Mouse (Mus musculus) embryonic facial prominence, embryonic 13.5 days (tissue): ENCODE measurements around the gene Phf1. TPM values are rescaled to one million over a fixed set of nuclear protein-coding genes. Genes with fewer than 3 reads are reported as not detected.

Source experiments
- ATAC-seq: fragments of 200-750 bp; cut with Nextera tagmentation; 2 replicates; pipeline ENCODE4 v1.8.0; 2017; ENCODE audit warnings: low read depth; ENCODE audit not compliant: insufficient number of reproducible peaks, insufficient read depth, low FRiP score, low TSS enrichment
- H3K27ac ChIP-seq: fragments of 300-500 bp; sonication (generic); 2 replicates; pipeline ENCODE4 v1.5.1; 2015; ENCODE audit warnings: moderate library complexity, mild to moderate bottlenecking, inconsistent platforms
- H3K27me3 ChIP-seq: fragments of 300-500 bp; sonication (generic); 2 replicates; pipeline ENCODE4 v1.6.1; 2015; ENCODE audit warnings: mild to moderate bottlenecking, inconsistent platforms
- H3K36me3 ChIP-seq: fragments of 300-500 bp; sonication (generic); 2 replicates; pipeline ENCODE4 v1.6.1; 2015; ENCODE audit warnings: mild to moderate bottlenecking, inconsistent platforms
- H3K4me1 ChIP-seq: fragments of 300-500 bp; sonication (generic); 2 replicates; pipeline ENCODE4 v1.6.1; 2015; ENCODE audit warnings: inconsistent platforms
- H3K4me2 ChIP-seq: fragments of 300-500 bp; sonication (generic); 2 replicates; pipeline ENCODE4 v1.6.1; 2015; ENCODE audit warnings: moderate library complexity, mild to moderate bottlenecking, inconsistent platforms
- H3K4me3 ChIP-seq: fragments of 300-500 bp; sonication (generic); 2 replicates; pipeline ENCODE4 v1.5.1; 2015; ENCODE audit warnings: mild to moderate bottlenecking, inconsistent platforms
- H3K9ac ChIP-seq: fragments of 300-500 bp; sonication (generic); 2 replicates; pipeline ENCODE4 v1.6.1; 2015; ENCODE audit warnings: mild to moderate bottlenecking, inconsistent platforms
- H3K9me3 ChIP-seq: fragments of 300-500 bp; sonication (generic); 2 replicates; pipeline ENCODE4 v1.6.1; 2016; ENCODE audit warnings: inconsistent platforms
- whole genome bisulfite sequencing: fragments of 180-500 bp; shearing (Covaris S2); methylation state at CpG from one replicate; pipeline ENCODE4 v1.1.7; 2015; ENCODE audit warnings: mixed read lengths; 5-methylcytosine and 5-hydroxymethylcytosine counted together
- polyA plus RNA-seq: library from polyadenylated mRNA; unstranded; fragments of >200 nt; fragmentation: Nextera tagmentation; extraction: Ambion mirVana; gene quantifications from 2 replicates; pipeline ENCODE4 v1.2.1, GENCODE M21; 2015

The Phf1 gene
- polyA plus RNA-seq, 1 experiment from 2014 or later: 15.4 TPM

DNA sequence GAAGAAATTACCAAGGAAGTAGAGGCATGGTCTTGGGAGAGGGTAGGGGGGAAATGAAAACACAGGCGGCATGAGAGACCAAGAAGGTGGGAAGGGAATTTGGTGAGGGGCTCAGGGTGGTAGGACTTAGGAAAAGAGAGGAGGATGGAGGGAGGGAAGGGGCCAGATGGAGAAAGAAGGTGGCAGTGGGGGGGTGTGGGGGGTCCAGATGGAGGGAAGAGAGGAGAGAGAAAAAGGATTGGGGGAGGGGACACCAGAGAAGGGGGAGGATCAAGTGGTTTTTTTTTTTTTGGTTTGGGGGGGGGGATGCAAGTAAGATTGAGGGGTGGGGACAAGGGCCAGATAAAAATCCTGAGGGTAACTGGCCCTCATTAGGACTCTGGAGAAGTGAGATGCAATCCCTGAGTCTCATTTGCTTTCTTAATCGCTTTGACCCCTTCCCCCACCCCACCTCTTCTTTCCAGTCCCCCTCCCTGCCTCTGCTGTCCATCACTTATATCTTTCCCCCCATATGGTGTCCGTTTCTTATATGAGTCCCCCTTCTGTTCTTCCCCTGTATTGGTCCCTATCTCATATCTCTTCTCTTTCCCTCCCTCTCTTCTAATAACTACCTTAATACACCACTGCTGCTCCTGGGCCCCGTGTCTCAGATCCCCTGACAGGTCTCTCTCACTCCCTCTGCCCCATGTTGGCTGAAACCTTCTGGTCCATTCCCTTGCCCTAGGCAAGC is 9.2 kb downstream of the Phf1 start:
- no peak for ATAC-seq
- Histone ChIP-seq H3K9me3 (no peaks in the 10 kb centered on the region), H3K27ac (peak overlapping the region; percentile 96), H3K36me3 (peaks cover 15% of the 10 kb centered on the region), H3K27me3 (no peaks in the 10 kb centered on the region), H3K9ac (peak overlapping the region; percentile 68), H3K4me2 (peak overlapping the region; percentile 98), H3K4me3 (peak overlapping the region; percentile 49), H3K4me1 (peaks cover 60% of the 10 kb centered on the region)
- WGBS: 8% methylated on average over 4 of the region's 4 CpGs

DNA sequence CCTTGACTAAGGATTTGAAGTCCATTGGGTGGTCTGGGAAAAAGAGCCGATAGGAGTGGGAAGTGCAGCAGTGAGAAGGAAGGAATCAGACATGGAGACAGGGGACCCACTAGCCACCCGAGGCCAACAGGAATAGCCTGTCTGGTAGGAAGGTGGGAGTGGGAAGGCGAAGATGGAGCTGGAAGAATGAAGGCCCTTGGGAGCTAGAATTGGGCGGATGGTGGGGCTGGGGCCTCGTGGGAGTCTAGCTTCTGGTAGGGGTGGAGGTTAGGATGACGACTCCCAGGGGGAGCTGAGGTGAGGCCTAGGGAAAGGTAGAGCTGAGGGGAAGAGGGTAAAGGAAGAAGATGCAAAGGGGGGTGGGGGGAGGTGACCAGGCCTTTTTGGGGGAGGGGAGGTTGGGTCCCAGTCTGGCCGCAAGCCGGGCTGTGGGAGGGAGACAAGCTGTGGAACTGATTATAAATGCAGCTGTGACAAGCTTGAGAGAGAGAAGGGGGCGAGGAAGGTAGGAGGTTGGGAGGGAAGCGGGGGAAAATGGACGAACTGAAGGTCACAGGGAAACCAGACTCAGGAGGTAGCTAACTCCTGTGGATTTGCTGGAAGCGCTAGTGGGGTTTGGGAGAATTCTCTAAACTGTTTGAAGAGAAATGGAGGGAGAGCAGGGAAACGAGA is 13.1 kb downstream of the Phf1 start:
- Histone ChIP-seq H3K36me3 (peaks cover 6% of the 10 kb centered on the region; the same call in 1 of the 2 replicates), H3K4me2 (peak overlapping the region; percentile 79), H3K4me3 (peak overlapping the region; percentile 49), H3K27me3 (no peaks in the 10 kb centered on the region), H3K27ac (peak overlapping the region; percentile 78), H3K4me1 (peaks cover 58% of the 10 kb centered on the region), H3K9me3 (no peaks in the 10 kb centered on the region), H3K9ac (peak overlapping the region; percentile 77)
- WGBS: 23% methylated on average over 13 of the region's 13 CpGs
- ATAC-seq: no peak

DNA sequence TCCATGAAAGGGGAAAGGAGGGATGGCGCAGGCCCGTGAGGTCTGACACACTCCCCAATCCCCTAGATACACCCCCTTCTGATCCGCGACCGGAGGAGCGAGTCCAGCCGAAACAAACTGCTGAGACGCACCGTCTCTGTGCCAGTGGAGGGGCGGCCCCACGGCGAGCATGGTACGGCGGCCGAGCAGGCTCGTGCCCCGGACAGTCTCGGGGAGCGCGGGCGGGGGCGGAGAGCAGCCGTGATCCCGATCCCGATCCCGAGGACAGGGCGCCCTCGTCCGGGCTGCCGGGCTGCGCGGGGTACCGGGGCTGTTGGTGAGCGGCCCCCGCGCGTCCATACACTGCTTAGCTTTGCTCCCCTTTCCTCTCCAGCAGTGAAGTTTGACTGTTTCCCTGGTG is 13.7 kb downstream of the Phf1 start:
- Histone ChIP-seq H3K4me1 (peaks cover 63% of the 10 kb centered on the region), H3K9me3 (no peaks in the 10 kb centered on the region), H3K36me3 (peaks cover 6% of the 10 kb centered on the region; the same call in 1 of the 2 replicates), H3K4me3 (peak overlapping the region; percentile 49), H3K9ac (peak overlapping the region; percentile 77), H3K4me2 (peak overlapping the region; percentile 79), H3K27ac (peak overlapping the region; percentile 78), H3K27me3 (no peaks in the 10 kb centered on the region)
- peak; percentile 37; the same call in 1 of the 2 replicates for ATAC-seq
- 2% methylated on average over 37 of the region's 37 CpGs for WGBS

DNA sequence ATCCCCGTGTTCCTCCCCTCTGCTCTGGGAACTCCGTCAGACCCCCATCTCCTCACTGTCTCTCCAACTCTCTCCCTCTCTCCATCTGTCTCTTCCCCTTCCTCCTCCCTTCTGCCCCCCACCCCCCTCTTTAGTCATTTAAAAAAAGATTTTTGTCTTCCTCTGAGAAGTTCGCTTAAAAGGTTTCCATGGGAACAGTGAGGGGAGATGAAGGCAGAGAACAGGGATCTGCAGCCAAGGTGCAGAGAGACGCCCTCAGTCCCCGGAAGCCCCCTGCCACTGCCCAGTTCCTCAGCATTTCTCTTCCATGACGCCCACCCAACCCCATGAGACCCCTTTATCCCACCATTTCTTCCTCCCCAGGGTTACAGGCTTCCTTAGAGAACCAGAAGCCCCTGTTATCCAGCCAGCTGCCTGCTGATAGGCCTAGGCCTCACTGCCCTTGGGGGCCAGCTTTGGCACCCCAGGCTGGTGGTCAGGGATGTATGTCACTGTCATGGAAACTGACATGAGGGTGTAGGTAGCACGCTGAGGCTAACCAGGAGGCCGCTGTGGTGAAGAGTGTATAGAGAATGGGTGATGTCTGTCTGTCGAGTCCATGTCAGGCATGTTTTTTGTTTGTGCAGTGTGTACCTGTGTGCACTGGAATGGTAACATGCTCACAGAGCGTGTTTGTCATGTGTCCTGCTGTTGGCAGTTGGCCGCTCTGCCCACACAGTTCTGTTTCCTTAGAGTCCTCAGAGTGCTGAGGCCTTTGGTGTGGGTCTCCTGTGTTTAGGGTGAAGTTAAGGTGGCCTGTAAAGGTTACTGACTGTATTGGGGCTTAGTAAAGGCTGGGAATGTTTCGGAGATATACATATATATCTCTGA is 14.6 kb downstream of the Phf1 start:
- Histone ChIP-seq H3K36me3 (peaks cover 6% of the 10 kb centered on the region; the same call in 1 of the 2 replicates), H3K4me1 (peaks cover 66% of the 10 kb centered on the region), H3K9ac (peak overlapping the region; percentile 77), H3K27ac (peak overlapping the region; percentile 78), H3K9me3 (no peaks in the 10 kb centered on the region), H3K4me2 (peak overlapping the region; percentile 79), H3K27me3 (no peaks in the 10 kb centered on the region), H3K4me3 (peak overlapping the region; percentile 49; the same call in 1 of the 2 replicates)
- 49% methylated on average over 12 of the region's 12 CpGs for WGBS
- no peak for ATAC-seq

DNA sequence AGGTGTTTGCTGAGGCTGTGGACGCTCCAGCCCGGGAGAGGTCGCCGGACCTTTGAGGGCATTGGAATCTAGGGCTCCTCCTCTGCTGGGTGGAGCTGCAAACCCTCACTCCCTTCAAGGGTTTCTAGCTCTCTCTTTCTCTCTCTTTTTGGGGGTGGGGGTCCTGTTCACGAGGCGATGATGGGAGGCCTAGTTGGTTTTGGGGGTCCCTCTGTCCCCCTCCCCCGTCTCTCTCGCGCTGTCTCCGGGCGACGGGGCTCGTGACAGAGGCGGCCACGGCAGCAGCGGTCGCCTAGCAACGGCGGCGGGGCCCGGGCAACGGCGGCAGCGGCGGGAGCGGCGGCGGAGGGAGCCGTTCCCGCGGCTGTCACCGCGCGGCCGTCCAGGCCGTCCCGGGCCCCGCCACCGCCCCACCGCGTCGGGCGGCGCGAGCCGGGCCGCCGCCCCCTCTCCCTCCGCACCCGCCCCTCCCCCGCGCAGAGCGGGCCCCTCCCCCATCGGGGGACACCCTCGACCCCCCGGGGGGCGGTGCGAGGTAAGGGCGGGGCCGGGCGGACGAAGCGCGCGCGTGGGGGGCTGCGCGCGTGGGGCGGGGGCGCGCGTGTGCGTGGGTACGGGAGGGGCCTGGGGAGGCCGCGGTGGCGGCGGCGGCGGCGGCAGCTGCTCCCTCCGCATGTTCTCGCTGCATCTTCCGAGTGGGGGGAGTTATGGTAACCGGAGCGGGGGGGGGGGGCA is 15.6 kb downstream of the Phf1 start:
- Histone ChIP-seq H3K36me3 (peaks cover 6% of the 10 kb centered on the region; the same call in 1 of the 2 replicates), H3K27ac (peak overlapping the region; percentile 72), H3K4me3 (peak overlapping the region; percentile 69), H3K9ac (peak overlapping the region; percentile 84), H3K27me3 (no peaks in the 10 kb centered on the region), H3K4me1 (peaks cover 75% of the 10 kb centered on the region), H3K9me3 (no peaks in the 10 kb centered on the region), H3K4me2 (peak overlapping the region; percentile 92)
- no peak for ATAC-seq
- WGBS: 1% methylated on average over 16 of the region's 87 CpGs

DNA sequence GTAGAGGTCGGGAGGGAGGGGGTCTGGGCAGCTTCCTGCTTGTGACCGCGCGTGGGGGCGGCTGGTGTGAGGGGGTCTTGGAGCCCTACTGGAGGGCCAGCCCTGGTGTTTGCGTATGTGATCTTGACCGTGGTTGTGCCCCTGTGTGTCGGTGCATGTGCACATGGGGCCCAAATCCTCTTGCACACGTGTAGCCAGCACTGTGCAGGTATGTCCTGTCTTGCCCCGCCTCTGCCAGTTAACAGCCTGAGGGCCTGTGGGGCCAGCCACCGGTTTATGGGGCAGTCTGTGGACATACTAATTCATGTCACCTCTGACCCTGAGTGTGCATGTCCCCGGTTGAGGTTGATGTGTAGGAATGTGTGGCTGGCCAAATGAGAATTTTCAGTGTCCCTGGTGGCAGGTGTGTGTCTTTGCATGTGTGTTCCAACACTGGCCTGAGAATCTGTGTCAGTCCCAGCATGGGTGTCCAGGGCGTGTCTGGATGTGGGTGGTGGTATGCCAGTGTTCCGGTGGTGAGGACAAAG is 16.3 kb downstream of the Phf1 start:
- Histone ChIP-seq H3K4me1 (peaks cover 79% of the 10 kb centered on the region), H3K4me2 (peak overlapping the region; percentile 92), H3K36me3 (peaks cover 6% of the 10 kb centered on the region; the same call in 1 of the 2 replicates), H3K9me3 (no peaks in the 10 kb centered on the region), H3K4me3 (peak overlapping the region; percentile 69), H3K27ac (peak overlapping the region; percentile 72), H3K9ac (peak overlapping the region; percentile 84), H3K27me3 (no peaks in the 10 kb centered on the region)
- WGBS: 7% methylated on average over 13 of the region's 14 CpGs
- no peak for ATAC-seq

DNA sequence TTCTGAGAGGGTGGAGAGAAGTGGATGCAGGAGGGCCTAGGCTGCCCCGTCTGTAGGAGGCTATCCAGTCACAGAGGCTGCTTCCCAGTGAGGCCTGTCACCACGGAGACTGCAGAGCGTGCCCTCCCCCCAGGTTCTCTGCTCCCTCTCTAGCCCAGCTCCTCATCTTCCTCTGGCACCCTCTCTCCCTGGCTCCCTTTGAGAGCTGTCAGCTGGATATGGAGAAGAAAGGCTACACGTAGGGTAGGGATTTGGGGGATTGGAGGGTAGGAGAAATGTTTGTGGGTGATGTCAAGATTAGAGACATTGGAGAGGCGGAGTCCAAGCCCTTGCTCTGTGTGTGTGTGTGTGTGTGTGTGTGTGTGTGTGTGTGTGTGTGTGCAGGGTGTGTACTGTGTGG is 17.0 kb downstream of the Phf1 start:
- Histone ChIP-seq H3K36me3 (peaks cover 10% of the 10 kb centered on the region), H3K4me3 (no peak overlapping the region; the same call in 1 of the 2 replicates), H3K4me1 (peaks cover 79% of the 10 kb centered on the region), H3K4me2 (peak overlapping the region; percentile 92), H3K27me3 (no peaks in the 10 kb centered on the region), H3K27ac (peak overlapping the region; percentile 72), H3K9me3 (no peaks in the 10 kb centered on the region), H3K9ac (peak overlapping the region; percentile 54)
- WGBS: 37% methylated on average over 5 of the region's 5 CpGs
- no peak for ATAC-seq

DNA sequence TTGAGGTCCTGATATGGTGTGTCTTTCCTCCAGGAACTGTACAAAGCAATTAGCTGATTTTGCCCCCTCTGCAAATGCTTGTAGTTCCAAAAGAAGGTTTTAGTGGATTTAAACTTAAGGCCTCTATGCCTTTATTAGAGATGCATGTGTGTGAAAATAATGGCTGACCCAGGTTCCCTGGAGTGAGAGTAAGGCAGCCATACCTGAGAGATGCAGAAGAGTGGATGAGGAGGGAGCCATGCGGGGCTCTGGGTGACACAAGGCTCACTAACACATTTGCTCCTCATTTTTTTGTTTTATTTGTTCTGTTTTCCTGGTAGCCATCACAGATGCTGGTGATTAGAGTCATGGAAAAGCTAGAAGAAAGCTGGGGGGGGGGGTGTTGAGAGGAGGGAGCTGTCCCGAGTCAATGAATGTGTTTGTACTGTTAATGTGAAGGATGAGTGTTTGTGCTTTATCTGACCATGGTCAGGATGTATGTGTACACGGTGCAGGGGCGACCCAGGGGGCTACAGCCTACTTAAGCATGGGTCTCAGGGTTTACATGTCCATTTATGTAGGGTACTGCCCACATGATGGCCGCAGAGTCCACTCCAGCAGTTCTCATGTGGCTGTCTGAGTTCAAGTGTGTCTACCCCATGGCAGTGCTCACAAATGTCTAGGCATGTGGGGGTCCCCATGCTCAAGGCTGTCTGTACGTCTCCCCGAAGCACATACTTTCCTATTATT is 17.9 kb downstream of the Phf1 start:
- ATAC-seq: no peak
- peaks cover 74% of the 10 kb centered on the region for H3K4me1 ChIP-seq

DNA sequence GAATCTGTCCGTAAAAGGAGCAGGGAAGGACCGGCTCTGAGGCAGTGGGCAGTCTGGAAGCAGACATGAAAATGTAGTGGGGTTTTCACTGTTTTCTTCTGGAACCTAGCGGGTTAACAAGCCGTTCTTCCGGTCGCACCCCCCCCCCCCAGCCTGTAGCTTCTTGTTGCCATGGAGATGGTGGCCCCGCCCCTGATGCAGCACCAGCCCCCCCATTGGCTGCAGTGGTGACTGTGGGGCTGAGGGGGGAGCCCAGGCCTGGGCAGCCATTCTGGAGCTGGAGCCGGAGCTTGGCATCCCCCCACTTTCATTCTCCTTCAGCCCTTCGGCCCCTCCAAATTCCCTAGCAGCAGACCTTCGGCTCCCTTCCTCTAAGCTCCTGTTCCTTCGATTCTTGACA is 18.6 kb downstream of the Phf1 start:
- Histone ChIP-seq H3K4me1 (peaks cover 67% of the 10 kb centered on the region), H3K36me3 (peaks cover 19% of the 10 kb centered on the region), H3K4me2 (peak overlapping the region; percentile 83), H3K4me3 (peak overlapping the region; percentile 42), H3K27ac (peak overlapping the region; percentile 84), H3K9ac (peak overlapping the region; percentile 71), H3K9me3 (no peaks in the 10 kb centered on the region), H3K27me3 (no peaks in the 10 kb centered on the region)
- peak; percentile 71 for ATAC-seq
- under 1% methylated on average over 11 of the region's 11 CpGs for WGBS

More for the DNA sequence above, 17.9 kb downstream of the Phf1 start:
- H3K27ac ChIP-seq: peak overlapping the region; percentile 84
- peak overlapping the region; percentile 83 for H3K4me2 ChIP-seq
- H3K9ac ChIP-seq: peak overlapping the region; percentile 71
- H3K27me3 ChIP-seq: no peaks in the 10 kb centered on the region
- 21% methylated on average over 7 of the region's 7 CpGs for WGBS
- peaks cover 12% of the 10 kb centered on the region for H3K36me3 ChIP-seq
- peak overlapping the region; percentile 42 for H3K4me3 ChIP-seq
- no peaks in the 10 kb centered on the region for H3K9me3 ChIP-seq
